28 mouse cellular contexts compared by ENCODE assay signal in genomic region chr4:137233632-137234031, GRCm38 (mm10). TPM values are rescaled to one million over a fixed set of nuclear protein-coding genes. Genes with fewer than 3 reads are reported as not detected.
DNase-seq lines count a peak whose midpoint lies in the region; ATAC-seq and TF ChIP-seq lines count a peak whose summit lies in the region.
"Had no signal": no experiment of that assay in that cellular context is flagged by ENCODE, and none has a peak within 500 bp of the region (broad histone marks: within the 10 kb centered on the region; RNA-seq: fewer than 3 reads in every experiment).

No protein-coding gene starts in this region.

- H3K36me3 ChIP-seq in midbrain, embryonic 13.5 days: no peaks in the 10 kb centered on the region
- H3K36me3 ChIP-seq in midbrain, embryonic 10.5 days: no peaks in the 10 kb centered on the region
- no peaks in the 10 kb centered on the region for H3K36me3 ChIP-seq in CH12.LX (replicated peaks in 1 of 2; ENCODE audit: control insufficient read depth in 1 of 2, insufficient read depth in 1 of 2, low read length in 1 of 2)
- H3K36me3 ChIP-seq in heart, embryonic 10.5 days: no peaks in the 10 kb centered on the region
- H3K36me3 ChIP-seq: embryonic facial prominence, embryonic 13.5 days; embryonic facial prominence, embryonic 15.5 days; forebrain, embryonic 10.5 days; forebrain, embryonic 12.5 days; G1E had no signal

- ATAC-seq in midbrain, embryonic 13.5 days: peak; percentile 30; the same call in 1 of the 2 replicates
- ATAC-seq in monocyte, adult 5-6 weeks (replicated peaks; ENCODE audit: insufficient number of reproducible peaks, low FRiP score, low TSS enrichment, poor library complexity, severe bottlenecking): no peak
- ATAC-seq: activated CD4-positive, CD25-positive, alpha-beta regulatory T cell, adult 4 months; forebrain, embryonic 14.5 days; forebrain, embryonic 16.5 days; Patski had no signal

- H3K27ac ChIP-seq in midbrain, embryonic 13.5 days: no peak overlapping the region
- H3K27ac ChIP-seq in midbrain, embryonic 10.5 days (replicated peaks): no peak overlapping the region
- H3K27ac ChIP-seq in CH12.LX (ENCODE audit: insufficient read depth, low read depth): no peak overlapping the region
- H3K27ac ChIP-seq in heart, embryonic 10.5 days: no peak overlapping the region
- H3K27ac ChIP-seq: embryonic facial prominence, embryonic 13.5 days; embryonic facial prominence, embryonic 15.5 days; forebrain, embryonic 10.5 days; forebrain, embryonic 12.5 days had no signal

- H3K9ac ChIP-seq in midbrain, embryonic 13.5 days (replicated peaks): no peak overlapping the region
- no peak overlapping the region for H3K9ac ChIP-seq in CH12.LX (ENCODE audit: insufficient read depth, low read depth)
- H3K9ac ChIP-seq: embryonic facial prominence, embryonic 13.5 days; embryonic facial prominence, embryonic 15.5 days; forebrain, embryonic 12.5 days had no signal

- 0 out of 2 replicates have a peak, but pooled peaks cover under 1% of the 10 kb centered on the region for H3K9me3 ChIP-seq in midbrain, embryonic 13.5 days
- H3K9me3 ChIP-seq in midbrain, embryonic 10.5 days (replicated peaks): no peaks in the 10 kb centered on the region
- H3K9me3 ChIP-seq in CH12.LX (replicated peaks; ENCODE audit: low read length): peaks cover 5% of the 10 kb centered on the region
- no peaks in the 10 kb centered on the region for H3K9me3 ChIP-seq in heart, embryonic 10.5 days
- H3K9me3 ChIP-seq: embryonic facial prominence, embryonic 13.5 days; embryonic facial prominence, embryonic 15.5 days; forebrain, embryonic 10.5 days; forebrain, embryonic 12.5 days; G1E had no signal

- no peak for DNase-seq in midbrain, embryonic 10.5 days (ENCODE audit: low spot score)
- no peak for DNase-seq in CH12.LX (ENCODE audit: extremely low read depth)
- peak; percentile 13 for DNase-seq in ES-CJ7 (ENCODE audit: low read depth, low spot score)
- DNase-seq in R1 (ENCODE audit: low read depth, low spot score): peak; percentile 46
- no peak for DNase-seq in cerebellum, adult 18-20 months
- no peak for DNase-seq in heart, embryonic 10.5 days (ENCODE audit: low spot score)
- DNase-seq: adrenal gland, adult 8-10 months; adrenal gland, postnatal 14 days; adrenal gland, postnatal 36 days; cerebellum, adult 11-12 months; cerebellum, adult 8-10 months; cerebellum, adult 9-11 months; cerebellum, postnatal 14 days; cerebellum, postnatal 36 days; embryo, embryonic 11 days had no signal

- dilution Hi-C loops in CH12.LX (cut with MboI; ENCODE audit: extremely low pct_ligation_motif_present, extremely low pct_unique_long_range_greater_than_20kb, low sequenced_read_pairs): no loop called here

- TF ChIP-seq RAD21 in CH12.LX (IDR thresholded peaks at IDR 0.05; ENCODE audit: low read depth, low read length): no peak

- 0 out of 2 replicates have a peak, but pooled peaks cover 3% of the 10 kb centered on the region for H3K4me1 ChIP-seq in midbrain, embryonic 13.5 days (replicated peaks)
- H3K4me1 ChIP-seq in midbrain, embryonic 10.5 days: peaks cover 13% of the 10 kb centered on the region
- H3K4me1 ChIP-seq in CH12.LX (ENCODE audit: control insufficient read depth in 1 of 2, insufficient read depth in 2 of 2): no peaks in the 10 kb centered on the region
- H3K4me1 ChIP-seq in heart, embryonic 10.5 days: peaks cover 13% of the 10 kb centered on the region

- in situ Hi-C loops in CH12.LX (cut with MboI; ENCODE audit: low pct_ligation_motif_present, low pct_unique_long_range_greater_than_20kb, low sequenced_read_pairs): no loop called here

- no peak overlapping the region for H3K4me3 ChIP-seq in midbrain, embryonic 13.5 days (replicated peaks)
- no peak overlapping the region for H3K4me3 ChIP-seq in midbrain, embryonic 10.5 days
- H3K4me3 ChIP-seq in CH12.LX (replicated peaks in 1 of 3; ENCODE audit: low read depth in 2 of 3, low read length in 2 of 3, poor library complexity in 1 of 3): no peak overlapping the region
- no peak overlapping the region for H3K4me3 ChIP-seq in heart, embryonic 10.5 days
- H3K4me3 ChIP-seq: embryonic facial prominence, embryonic 13.5 days; embryonic facial prominence, embryonic 15.5 days; erythroblast, embryonic 14.5 days; forebrain, embryonic 10.5 days; forebrain, embryonic 12.5 days had no signal

- no peak for TF ChIP-seq CTCF in CH12.LX (conservative IDR thresholded peaks at IDR 0.05 in 1 of 2, IDR thresholded peaks at IDR 0.05 in 1 of 2; ENCODE audit: low read depth in 2 of 2, low read length in 2 of 2)

- TF ChIP-seq POLR2A in CH12.LX (IDR thresholded peaks at IDR 0.05; ENCODE audit: low read depth, low read length): no peak

- H3K27me3 ChIP-seq in midbrain, embryonic 13.5 days: 0 out of 2 replicates have a peak, but pooled peaks cover under 1% of the 10 kb centered on the region
- 0 out of 2 replicates have a peak, but pooled peaks cover 3% of the 10 kb centered on the region for H3K27me3 ChIP-seq in midbrain, embryonic 10.5 days (ENCODE audit: low read depth, poor library complexity, severe bottlenecking)
- peaks cover 71% of the 10 kb centered on the region for H3K27me3 ChIP-seq in CH12.LX (replicated peaks)
- H3K27me3 ChIP-seq in heart, embryonic 10.5 days (ENCODE audit: insufficient read depth, poor library complexity, severe bottlenecking): 0 out of 2 replicates have a peak, but pooled peaks cover 4% of the 10 kb centered on the region
- H3K27me3 ChIP-seq: embryonic facial prominence, embryonic 13.5 days; embryonic facial prominence, embryonic 15.5 days; Patski had no signal

- 71% methylated on average over 5 of the region's 5 CpGs for WGBS in midbrain, embryonic 13.5 days
- whole genome bisulfite sequencing in midbrain, embryonic 10.5 days: 73% methylated on average over 5 of the region's 5 CpGs
- 71% methylated on average over 5 of the region's 5 CpGs for WGBS in heart, embryonic 10.5 days

- no peaks in the 10 kb centered on the region for H3K79me2 ChIP-seq in CH12.LX (replicated peaks; ENCODE audit: control insufficient read depth, extremely low read depth, insufficient read depth, poor library complexity, severe bottlenecking)

- no peak for TF ChIP-seq EP300 in CH12.LX (IDR thresholded peaks at IDR 0.05; ENCODE audit: low read length)

- no peak overlapping the region for H3K4me2 ChIP-seq in midbrain, embryonic 13.5 days (replicated peaks)
- H3K4me2 ChIP-seq in CH12.LX (ENCODE audit: insufficient read depth, low read depth, poor library complexity, severe bottlenecking): no peak overlapping the region
- H3K4me2 ChIP-seq: embryonic facial prominence, embryonic 13.5 days; embryonic facial prominence, embryonic 15.5 days; forebrain, embryonic 12.5 days had no signal

TF ChIP-seq in CH12.LX, 34 proteins besides CTCF, POLR2A, EP300 and RAD21:
- TF ChIP-seq ZC3H11A (IDR thresholded peaks at IDR 0.05; ENCODE audit: low read depth, low read length): no peak
- TF ChIP-seq ELF1 (IDR thresholded peaks at IDR 0.05; ENCODE audit: low read depth, low read length): no peak
- no peak for TF ChIP-seq NRF1 (IDR thresholded peaks at IDR 0.05; ENCODE audit: low read depth, low read length)
- TF ChIP-seq USF1 (IDR thresholded peaks at IDR 0.05; ENCODE audit: low read depth, low read length): no peak
- TF ChIP-seq ETS1 (conservative IDR thresholded peaks at IDR 0.05; ENCODE audit: low read depth, low read length): no peak
- peak; percentile 74 for TF ChIP-seq HCFC1 (IDR thresholded peaks at IDR 0.05; ENCODE audit: low read depth, low read length)
- no peak for TF ChIP-seq SMC3 (IDR thresholded peaks at IDR 0.05; ENCODE audit: low read depth, low read length)
- TF ChIP-seq CHD1 (IDR thresholded peaks at IDR 0.05; ENCODE audit: low read depth, low read length): no peak
- TF ChIP-seq UBTF (IDR thresholded peaks at IDR 0.05; ENCODE audit: low read depth, low read length): no peak

RNA-seq across cellular contexts. Expression of gene Wnt4, which starts 43.7 kb away (rescaled TPM):
- 0.59 and 1.4 TPM in 2 replicates for polyA plus RNA-seq in midbrain, embryonic 13.5 days (2015; fragmentation: Nextera tagmentation; extraction: Ambion mirVana)
- 0.79 and 0.99 TPM in 2 replicates for polyA plus RNA-seq in midbrain, embryonic 10.5 days (2016; fragmentation: Nextera tagmentation; extraction: Ambion mirVana)
- total RNA-seq in CH12.LX (2012; rRNA removed) (0.04 TPM in 1 of 2 replicates, not detected in the other), CH12.LX (2014; rRNA removed) (not detected in 2 replicates)
- polyA plus RNA-seq in CH12.LX (2012; ENCODE audit: insufficient read length, low read depth): not detected in 2 replicates
- total RNA-seq in monocyte, adult 5-6 weeks (2017): not detected in 3 replicates
- 0.96 and 0.98 TPM in 2 replicates for polyA plus RNA-seq in heart, embryonic 10.5 days (2016; fragmentation: Nextera tagmentation; extraction: Ambion mirVana)
- total RNA-seq: common myeloid progenitor, adult 5-6 weeks had no signal
- polyA plus RNA-seq: G1E had no signal

Comparison
In these comparisons a context has a peak if more than half of its experiments do, and no peak if none do; other contexts are left out.
1. DNase-seq: peak in ES-CJ7 (single experiment) and R1 (single experiment); none in midbrain, embryonic 10.5 days (single experiment), CH12.LX (single experiment), cerebellum, adult 18-20 months (0 of 2) and heart, embryonic 10.5 days (single experiment).